Mouse (Mus musculus): ENCODE data around the gene Psme2.

DNA sequence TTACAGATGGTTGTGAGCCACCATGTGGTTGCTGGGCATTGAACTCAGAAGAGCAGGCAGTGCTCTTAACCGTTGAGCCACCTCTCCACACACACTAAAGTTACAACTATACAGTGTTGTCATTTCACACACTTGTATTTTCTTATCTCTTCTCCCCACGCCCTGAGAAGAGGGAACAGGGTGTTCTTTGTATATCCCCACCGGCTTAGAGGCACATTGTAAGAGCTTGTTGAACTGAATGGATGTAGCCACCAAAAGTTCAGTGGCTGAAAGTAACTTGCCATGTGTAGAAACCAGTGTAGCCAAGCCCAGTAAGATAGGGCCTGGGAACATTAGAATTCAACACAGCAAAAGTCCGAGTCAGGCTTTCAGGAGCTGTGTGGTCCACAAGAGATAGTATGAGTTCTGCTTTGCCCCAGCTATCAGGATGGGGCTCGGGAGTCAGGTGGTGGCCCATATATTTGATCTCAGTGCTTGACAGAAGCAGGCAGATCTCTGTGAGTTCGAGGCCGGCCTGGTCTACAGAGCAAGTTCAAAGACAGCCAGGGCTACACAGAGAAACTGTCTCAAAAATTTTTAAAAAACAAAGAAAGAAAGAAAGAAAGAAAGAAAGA is 23.8 kb upstream of the Psme2 start:
- no peak for TF ChIP-seq CTCF (IDR thresholded peaks at IDR 0.05; ENCODE audit: extremely low read depth, insufficient read depth, low read length)
- TF ChIP-seq POLR2A (IDR thresholded peaks at IDR 0.05; ENCODE audit: extremely low read depth, insufficient read depth, low read length) = no peak
